Mouse (Mus musculus): ENCODE data around the gene Shank2.

Gene Shank2

DNA sequence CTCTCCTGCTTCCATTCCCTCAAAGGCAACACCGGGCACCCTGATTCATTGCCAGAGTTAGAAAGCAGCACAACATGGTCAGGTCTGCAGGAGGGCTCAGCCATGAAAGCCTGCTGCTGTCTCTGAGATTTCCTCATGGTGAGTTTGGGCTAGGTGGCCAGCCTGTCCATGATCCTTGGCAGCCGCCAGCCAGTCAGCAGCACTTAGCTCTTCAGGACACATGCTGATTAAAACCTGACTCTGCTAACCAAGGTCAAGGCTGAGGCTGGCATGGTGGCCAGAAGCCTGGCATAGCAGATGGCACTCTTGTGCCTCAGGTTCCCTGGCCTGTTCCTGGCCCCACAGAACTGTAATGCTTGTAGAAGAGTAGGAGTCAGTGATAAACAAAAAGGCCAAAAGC, 269.3 kb downstream of the Shank2 start:
- no peak for DNase-seq (ENCODE audit: low spot score in 2 of 2)

DNA sequence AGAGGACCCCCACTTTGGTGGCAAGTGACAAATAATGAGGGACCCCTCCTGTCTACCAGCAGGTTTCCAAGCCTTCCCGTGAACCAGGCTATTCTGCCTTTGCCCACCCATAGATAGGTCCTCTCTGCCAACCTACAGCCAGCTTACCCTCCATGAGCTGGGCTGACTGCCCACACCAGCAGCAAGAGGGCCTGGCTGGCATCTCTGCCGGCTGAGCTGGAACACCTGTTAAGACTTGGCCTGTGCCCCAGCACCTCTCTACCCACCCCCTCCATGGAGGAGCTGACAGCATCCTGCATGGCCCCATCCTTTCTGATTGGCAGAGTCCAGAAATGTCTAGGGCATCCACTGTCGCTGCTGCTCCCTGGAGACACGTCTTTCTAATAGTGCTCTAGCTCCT, 277.0 kb downstream of the Shank2 start:
- no peak for DNase-seq (ENCODE audit: low spot score in 2 of 2)

DNA sequence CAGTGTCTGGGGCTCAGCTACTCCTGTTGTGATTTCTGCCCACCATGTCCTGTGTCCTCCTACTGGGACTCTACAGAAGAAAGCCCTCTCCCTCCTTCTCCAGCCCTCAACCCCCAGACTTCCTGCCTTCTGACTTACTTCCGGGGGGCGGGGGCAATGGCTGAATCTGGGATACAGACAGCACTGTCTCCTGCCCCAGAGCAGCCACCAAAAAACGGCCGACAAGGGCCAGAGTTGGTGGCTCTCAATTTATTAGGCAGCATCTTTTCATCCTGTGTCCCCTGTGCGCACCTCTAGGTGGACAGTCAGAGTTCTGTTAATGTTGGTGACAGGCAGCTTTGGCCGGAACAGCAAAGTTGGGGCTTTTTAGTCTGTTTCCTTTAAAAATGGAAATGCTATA, 282.0 kb downstream of the Shank2 start:
- no peak for DNase-seq (ENCODE audit: low spot score in 2 of 2)

DNA sequence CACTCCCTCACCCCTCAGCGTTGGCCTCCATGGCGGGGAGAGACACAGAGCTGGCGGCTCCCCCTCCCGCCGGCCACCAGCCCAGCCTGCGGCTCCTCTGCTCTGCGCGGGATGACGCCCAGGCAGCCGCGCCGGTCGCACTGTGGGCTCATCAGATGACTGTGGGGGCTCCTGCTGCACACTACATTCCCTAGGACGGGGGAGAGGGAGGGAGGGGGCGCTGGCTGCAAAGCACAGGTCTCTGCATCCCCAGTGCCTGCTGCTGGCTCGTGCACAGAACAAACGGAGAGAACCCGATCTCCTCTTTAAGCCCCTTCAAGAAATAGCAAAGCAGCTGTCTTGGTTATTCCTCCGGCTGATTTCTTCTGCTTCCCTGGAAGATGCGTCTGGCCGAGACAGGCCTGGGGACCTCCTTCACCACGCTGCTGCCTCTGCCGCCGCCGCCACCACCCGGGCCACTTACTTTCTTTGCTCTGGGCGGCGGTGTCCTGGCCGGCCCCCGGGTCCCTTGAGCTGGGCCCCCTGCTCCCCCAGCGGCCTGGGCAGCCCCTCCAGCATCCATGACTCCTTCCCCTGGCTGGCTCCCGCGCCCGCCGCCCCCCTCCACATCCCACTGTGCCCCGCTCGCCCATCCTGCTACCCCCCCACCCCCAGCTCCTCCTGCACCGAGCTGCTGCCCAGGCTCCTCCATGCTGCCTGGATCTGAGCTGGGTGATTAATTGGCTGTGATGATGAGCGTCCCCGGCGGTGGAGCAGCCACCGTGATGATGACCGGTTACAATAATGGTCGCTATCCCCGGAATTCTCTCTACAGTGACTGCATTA, 282.7 kb downstream of the Shank2 start:
- DNase-seq (ENCODE audit: low spot score in 2 of 2): no peak

DNA sequence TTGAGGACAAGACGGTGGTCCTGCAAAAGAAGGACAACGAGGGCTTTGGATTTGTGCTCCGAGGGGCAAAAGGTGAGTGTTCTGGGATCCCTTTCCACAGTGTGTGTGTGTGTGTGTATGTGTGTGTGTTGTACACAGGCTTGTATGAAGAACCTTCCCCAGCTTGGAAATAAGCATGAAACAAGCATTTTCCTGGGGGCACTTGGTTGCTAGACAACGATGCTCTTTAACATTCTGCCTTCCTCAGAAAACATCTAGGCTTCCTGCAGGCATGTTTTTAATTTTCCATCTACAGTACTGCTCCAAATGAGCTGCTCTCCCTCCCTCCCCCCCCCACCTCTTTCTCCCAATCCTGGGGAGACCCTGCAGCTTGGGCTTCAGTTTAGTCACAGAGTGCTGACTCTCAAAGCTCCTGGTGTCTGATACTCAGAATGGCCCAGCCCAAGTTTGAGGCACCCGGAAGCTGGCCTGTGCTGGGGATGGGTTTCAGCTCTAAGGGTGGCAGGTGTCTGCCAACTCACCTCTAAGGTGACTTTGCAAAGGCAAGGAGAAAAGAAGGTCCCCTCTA, 283.4 kb downstream of the Shank2 start:
- DNase-seq (ENCODE audit: low spot score in 2 of 2): no peak

DNA sequence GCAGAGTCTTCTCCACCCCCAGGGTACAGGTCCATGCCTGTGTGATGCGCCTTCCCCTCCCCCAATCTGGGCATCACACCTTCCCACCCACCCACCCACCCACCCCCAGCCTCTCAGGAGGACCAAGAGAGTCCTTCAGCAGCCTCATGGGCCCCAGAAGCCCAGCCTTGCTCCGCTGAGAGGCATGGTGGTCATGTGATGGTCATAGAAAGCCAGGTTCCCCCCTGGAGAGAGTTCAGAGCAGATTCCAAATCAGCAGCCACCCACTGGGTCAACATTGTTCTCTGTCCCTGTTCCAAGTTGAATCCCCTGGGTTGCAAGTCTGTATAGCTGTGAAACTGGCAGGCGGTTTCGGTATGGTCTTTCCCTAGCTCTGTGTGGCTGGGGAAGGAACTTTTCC, 284.2 kb downstream of the Shank2 start:
- no peak for DNase-seq (ENCODE audit: low spot score in 2 of 2)

DNA sequence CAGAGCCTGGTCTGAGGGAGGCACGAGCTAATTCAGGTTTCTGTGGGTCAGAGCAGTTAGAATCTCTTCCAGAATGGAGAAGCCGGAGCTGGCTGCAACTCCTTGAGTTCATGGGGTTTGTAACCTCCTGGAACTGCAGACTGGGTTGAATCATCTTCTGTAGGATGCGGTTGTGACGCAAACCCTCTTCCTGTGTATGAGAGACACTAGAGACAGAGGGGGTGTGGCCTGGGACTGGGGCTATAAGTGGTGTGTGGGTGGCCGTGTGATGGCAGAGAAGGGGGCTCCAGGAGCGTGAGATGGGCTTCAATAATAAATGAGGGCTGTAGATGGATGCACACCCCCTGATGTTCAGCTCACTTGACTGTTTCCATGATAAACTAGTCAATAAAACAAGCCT, 286.3 kb downstream of the Shank2 start:
- DNase-seq (ENCODE audit: low spot score in 2 of 2): no peak

DNA sequence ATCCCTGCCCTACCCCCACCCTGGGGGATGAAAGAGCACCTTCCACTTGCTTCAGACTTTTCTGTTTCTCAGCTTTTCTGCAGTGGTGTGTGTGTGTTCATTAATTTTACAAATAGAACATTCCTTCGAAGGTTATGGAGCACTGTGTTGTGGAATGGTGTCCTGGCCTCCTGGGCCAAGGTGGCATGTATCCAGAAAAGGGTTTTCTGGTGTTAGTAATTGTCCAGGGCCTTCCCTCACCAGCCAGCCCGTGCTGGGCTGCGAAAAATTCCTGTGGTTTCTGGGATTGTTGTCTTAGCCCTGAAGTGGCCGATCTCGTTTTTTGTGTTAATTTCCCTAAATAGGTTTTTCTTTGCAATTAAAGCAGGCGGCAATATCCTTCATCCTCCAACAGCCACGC, 289.8 kb downstream of the Shank2 start:
- no peak for DNase-seq (ENCODE audit: low spot score in 2 of 2)

DNA sequence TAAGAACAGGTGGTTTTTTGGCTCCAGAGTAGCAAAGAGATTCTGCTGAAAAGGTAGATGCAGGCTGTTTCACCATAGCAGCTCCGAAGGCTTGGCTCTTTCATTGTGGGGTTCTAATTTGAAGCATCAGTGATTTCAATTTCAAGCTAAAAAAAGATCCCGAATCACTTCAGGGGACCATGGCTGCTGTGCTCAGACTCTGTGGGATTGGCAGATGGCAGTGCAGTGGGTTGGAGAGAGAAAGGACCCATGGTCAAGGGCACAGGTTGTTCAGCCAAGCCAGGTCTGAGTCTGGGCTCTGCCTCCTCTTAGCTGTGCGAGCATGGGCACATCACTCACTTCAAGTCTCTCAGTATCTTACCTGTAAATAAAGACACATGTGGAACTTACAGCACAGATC, 291.9 kb downstream of the Shank2 start:
- DNase-seq (ENCODE audit: low spot score in 2 of 2): no peak

DNA sequence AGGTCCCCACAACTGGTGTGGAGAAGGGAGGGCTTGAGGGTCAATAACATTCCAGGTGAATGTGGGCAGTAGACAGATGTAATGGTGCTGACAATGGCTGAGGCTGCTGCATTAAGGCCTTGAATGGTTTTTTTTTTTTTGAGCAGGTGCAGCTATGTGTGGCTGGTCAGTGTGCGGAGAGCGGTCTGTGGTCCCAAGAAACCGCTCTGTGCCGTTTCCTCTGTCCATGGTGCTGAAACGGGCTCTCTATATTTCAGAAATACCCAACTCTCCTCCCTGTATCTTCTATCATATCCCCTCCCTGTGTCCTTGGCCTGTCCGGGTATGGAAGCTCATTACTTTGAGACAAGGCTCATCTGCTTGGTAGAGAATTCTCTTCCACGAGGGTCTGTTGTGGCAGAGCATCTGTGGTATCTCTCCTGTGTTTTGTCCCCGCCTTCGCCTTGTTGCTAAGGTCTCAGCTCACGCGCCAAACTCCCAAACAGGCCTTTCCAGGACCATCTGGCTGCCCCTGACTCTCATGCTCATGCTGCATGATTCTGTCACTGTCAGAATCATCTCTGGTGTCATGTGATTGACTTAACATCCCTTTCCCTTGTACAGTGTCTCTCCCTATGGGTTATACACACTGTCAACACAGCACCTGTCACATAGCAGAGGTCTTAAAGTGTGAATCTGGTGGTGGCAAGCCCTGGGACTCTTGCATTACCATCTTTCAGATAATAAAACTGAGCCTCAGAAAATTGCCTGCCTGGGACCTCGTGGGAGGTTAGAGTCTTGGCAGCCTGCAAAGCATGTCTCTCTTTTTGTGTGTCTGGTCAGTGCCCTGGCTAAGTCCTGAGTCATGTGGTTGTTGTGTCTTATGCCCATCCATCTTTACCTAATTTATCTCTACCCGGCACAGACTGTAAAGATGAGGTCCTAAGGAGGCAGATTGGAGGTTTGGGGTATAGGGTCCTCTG, 292.8 kb downstream of the Shank2 start:
- no peak for DNase-seq (ENCODE audit: low spot score in 2 of 2)

DNA sequence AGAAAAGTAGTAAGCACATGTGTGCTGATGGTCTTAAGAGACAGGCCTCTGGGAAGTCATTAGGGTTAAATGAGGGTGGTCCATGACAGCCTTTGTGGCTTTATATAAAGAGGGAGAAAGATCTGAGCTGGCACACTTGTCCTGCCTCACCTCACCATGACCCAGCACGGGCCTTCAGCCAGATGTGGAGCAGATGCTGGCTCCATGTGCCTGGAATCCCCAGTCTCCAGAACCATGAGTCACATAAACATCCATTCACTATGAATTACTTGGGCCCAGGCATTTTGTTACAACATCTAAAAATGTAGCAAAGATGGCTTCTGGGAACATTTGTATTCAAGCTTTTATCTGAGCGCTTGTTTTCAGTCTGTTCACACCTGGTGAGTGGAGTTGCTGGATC, 297.6 kb downstream of the Shank2 start:
- no peak for DNase-seq (ENCODE audit: low spot score in 2 of 2)

DNA sequence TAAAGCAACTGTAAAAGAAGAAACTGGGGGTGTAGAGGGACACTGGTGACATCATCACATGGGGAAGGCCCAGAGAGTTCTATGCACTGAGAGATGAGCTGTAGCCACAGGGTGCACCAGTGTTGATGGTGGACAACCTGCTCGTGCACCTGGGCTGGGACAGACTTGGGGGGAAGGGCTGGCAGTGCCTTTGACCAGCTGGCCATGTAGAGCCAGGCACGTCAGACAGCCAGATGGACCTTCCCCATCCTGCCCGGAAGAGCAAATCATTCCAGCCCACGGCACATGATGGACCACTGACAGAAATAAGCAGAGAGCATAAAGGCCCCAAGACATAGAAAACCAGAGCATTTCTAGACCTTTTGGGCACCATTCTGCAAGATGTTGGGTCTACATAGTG, 299.9 kb downstream of the Shank2 start:
- no peak for DNase-seq (ENCODE audit: low spot score in 2 of 2)

DNA sequence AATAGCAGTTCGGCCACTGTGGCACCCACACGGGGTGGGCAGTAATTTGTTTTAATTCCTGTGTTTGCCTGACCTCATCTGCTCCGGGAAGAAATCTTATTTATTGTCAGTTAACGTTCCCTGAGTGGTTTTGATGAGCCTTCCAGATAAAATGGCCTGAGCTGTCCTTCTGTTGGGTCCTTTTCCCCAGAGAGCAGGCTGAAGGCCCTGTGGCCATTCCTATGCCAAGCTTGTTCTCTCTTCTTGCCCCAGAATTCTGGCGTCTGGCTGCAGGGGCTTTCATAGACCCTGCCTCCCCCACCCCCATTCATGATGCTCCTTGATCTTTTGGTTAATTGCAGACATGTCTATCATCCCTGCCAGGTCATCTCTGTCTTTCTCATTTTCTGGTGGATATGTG, 300.8 kb downstream of the Shank2 start:
- DNase-seq (ENCODE audit: low spot score in 2 of 2): no peak

DNA sequence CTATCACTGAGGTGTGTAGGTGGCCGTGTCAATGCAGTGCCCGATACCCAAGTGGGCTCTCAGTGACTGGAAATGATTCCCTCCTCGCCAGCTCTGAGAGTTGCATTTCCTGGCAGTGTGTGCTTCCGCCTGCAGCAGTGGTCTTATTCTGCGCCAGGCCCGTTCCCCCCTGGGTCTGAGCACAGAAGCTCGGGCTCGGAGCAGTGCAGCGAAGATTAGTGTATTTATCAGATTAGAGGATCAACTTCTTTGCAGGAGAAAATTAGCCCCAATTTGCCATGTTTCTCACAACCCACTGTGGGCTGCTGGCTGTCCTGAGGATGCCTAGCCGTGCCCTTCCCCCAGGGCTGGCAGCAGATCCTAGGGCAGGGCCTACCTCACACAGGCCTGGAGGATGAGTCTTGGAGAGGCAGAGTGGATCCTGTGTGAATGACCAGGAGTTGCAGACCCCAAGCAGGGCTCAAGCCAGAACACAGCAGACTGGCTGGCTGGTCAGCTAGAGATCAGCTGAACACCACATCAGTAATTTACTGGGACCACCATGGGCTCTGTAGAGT, 306.2 kb downstream of the Shank2 start:
- no peak for DNase-seq (ENCODE audit: low spot score in 2 of 2)

DNA sequence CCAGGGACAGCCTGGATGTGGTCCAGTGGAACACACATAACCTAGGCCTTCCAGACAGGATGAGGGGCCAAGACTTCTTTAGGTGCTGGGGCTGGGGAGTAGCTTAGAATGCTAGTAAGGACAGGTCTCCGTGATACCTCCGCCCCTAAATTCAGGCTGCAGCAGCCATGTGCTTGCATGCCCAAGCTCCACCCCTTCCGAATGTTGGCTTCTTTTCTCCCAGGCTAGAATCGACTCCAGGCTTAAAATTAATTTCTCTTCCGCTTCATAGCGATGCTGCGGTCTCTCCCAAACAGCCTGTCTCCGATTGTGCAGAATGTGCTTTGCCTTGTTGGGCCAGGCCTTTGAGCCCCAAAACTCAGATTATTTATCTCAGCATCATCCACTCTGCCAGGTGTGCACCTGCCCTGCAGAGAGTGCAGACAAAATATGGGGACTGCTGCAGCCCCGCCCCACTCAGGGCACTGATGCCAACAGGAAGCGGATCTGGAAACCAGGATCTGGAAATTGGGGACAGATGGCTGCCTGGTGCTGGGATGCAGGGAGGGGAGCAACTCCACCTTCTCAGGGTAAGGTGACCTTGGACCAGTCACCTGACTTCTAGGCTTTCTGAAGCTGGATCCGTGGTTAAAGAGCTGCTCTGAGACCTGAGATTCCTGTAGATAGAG, 312.8 kb downstream of the Shank2 start:
- no peak for DNase-seq (ENCODE audit: low spot score in 2 of 2)

DNA sequence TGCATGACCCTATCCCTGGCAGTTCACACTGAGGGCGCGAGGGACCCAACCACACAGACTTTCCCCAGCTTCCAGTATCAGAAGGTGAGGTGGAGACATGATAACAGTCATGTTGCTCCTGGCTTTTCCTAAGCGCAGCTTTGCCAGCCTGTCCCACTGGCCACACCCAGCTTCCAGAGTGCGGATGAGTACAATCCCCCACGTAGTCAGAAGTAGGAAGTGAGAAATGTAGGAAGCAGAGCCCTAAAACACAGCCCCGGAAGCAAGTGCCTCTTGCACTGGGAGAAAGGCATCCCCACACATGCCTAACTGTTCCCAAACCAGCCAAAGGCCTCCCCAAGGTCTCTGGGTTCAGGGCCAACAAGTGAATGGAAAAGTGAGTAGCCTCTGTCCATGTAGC, 314.5 kb downstream of the Shank2 start:
- no peak for DNase-seq (ENCODE audit: low spot score in 2 of 2)

DNA sequence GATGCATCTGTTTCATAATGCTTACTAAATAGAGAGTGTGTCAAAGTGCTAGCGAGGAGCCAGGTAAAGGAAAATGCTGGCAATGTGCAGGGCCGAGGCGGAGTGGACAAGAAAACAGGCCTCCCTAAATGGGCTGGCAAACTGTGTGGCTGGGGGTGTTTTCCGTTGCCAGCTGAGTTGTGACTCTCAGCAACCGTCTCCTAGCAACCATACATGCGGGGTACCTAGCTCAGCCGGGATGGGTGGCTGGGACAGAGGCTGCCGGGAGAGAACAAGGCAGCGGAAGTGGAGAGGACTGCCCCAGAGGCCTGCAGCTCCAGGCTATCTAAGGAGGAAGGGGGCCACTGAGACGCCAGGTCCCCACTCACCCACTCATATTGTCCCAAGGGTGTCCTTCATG, 315.1 kb downstream of the Shank2 start:
- DNase-seq (ENCODE audit: low spot score in 2 of 2): no peak

DNA sequence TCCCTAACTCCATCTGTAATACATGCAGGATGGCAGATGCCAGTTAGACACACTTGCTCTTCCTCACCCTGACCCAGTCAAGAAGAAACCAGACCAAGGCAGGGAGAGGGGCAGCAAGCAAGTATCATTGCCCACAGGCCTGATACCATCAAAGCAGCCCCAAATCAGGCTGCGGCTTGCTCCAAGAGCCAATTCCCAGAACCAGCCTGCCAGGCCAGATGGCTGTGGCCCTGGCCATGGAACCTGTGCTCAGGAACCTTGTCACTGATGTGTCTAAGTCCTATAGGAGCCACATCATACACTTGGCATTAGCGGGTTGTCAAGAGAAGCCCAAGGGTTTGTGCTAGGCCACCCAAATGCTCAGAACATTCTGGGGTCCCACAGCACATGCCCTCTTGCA, 322.3 kb downstream of the Shank2 start:
- no peak for DNase-seq (ENCODE audit: low spot score in 2 of 2)

DNA sequence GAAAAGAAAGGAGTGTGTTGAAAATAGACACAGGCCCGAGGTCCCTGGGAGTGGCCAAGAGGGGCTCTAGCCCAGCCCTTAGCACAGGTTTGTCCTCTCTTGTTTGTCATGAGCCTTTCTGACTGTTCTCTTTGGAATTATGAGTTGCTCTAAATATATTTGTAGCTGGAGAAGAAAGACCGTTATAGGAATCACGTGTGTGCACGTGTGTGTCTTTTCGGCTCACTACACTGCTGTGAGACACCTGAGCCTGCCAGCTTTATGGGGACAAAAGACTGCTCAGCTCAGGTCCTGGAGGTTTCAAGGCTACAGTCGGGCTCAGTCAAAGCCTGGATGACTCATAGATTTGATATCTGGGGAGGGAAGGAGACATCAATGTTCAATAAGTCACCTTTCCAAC, 323.1 kb downstream of the Shank2 start:
- DNase-seq (ENCODE audit: low spot score in 2 of 2): no peak

DNA sequence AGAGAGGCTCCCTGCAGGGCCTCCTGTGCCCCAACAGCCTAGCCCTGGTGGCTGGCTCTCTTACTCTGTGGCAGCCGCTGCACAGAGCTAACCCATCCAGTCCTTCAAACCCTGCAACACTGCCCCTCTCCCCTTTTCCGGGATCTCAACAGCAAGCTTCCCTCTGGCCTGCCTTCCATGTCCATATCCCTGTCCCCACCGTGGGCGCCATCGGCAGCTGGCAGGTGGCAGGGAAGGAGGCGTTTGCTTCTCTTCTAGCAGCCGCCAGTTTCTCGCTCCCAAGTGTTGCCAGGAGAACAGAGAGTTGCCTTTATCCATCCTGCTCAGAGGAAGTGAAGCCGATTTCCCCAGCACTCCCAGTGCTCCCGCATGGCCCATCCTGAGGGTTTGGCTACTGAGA, 323.9 kb downstream of the Shank2 start:
- no peak for DNase-seq (ENCODE audit: low spot score in 2 of 2)

DNA sequence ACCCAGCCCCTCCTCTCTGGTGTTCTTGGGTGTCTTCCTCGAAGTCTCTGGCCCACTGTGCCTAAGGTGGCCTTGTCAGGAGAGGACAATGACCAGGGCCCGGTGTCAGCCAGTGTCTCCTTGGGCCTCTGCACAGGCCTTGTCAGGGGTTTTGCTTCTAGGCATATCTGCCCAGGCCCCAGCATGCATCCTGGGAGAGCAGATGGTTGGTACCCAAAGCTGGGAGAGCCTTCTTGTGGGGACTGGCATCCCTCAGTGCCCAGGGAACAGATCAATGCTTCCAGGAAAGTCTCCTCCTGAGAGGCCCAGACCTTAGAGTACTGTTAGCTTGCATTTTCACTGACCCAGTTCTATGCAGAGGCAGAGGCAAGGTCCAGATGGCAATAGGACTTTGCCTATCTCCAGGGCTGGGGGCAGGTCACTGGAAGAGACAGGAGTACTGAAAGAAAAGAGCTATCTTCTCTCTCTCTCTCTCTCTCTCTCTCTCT, 327.7 kb downstream of the Shank2 start:
- DNase-seq (ENCODE audit: low spot score in 2 of 2): no peak

DNA sequence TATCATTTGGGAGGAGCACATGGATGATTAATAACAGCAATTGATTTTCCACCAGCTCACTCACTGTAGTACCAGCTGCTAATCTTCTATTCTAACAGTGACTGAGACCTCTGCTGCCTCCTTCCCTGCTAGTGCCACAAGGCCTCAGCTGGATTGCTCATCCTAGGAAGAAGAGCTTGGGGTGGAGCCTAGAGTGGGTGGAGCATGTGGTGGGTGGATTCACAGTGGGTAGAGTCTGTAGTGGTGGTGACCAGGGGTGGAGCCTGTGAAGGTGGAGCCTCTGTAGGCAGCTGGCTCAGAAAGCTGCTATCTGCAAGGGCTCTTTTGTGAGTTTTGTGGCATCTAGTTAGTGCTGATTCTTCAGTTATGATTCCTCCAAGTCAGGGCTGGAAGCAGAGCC, 334.9 kb downstream of the Shank2 start:
- no peak for DNase-seq (ENCODE audit: low spot score in 2 of 2)

All from spleen, postnatal 36 days (tissue).